Mouse (Mus musculus): Measurements from ENCODE around the gene Pmm1. TPM values are rescaled to one million over a fixed set of nuclear protein-coding genes. Genes with fewer than 3 reads are reported as not detected.

Gene Pmm1
- polyA plus RNA-seq, 1 experiment from 2014 or later, result 35.1 TPM

DNA sequence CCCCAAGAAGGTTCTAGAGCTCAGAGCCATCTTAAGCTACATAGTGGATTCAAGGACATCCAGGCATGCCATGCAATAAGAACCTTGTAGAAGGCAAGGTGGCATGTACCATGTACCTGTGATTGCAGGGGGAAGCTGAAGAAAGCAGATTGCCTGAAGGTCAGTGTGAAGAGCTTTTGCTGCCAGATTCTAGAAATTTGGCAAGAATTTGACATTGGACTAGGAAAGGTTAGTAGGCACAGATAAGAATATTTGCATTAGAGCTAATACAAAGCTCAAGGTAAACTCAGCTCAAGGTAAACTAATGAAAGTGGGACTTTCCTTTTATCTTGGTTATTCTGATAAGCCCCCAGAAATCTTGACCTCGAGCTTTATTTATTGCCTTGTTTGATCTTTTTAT lies 3.5 kb upstream of the Pmm1 start:
- H3K9me3 ChIP-seq (ENCODE audit: control insufficient read depth, low read length), result no peaks in the 10 kb centered on the region
- no peak overlapping the region for H3K9ac ChIP-seq (ENCODE audit: low read length)
- no peaks in the 10 kb centered on the region for H3K27me3 ChIP-seq (ENCODE audit: control insufficient read depth, insufficient read depth, low read length)
- H3K4me1 ChIP-seq (replicated peaks; ENCODE audit: control insufficient read depth, insufficient read depth, low read length), result no peaks in the 10 kb centered on the region
- ATAC-seq (replicated peaks; ENCODE audit: low FRiP score) (no peak), DNase-seq (ENCODE audit: low spot score) (no peak)
- no peak overlapping the region for H3K4me3 ChIP-seq (ENCODE audit: low read depth, low read length)
- no peaks in the 10 kb centered on the region for H3K36me3 ChIP-seq (ENCODE audit: control insufficient read depth, insufficient read depth, low read length)
- 70% methylated on average over 1 of the region's 1 CpGs for WGBS
- no peak overlapping the region for H3K4me2 ChIP-seq (ENCODE audit: low read depth, low read length, severe bottlenecking)
- H3K27ac ChIP-seq (ENCODE audit: low read depth, low read length), result no peak overlapping the region

DNA sequence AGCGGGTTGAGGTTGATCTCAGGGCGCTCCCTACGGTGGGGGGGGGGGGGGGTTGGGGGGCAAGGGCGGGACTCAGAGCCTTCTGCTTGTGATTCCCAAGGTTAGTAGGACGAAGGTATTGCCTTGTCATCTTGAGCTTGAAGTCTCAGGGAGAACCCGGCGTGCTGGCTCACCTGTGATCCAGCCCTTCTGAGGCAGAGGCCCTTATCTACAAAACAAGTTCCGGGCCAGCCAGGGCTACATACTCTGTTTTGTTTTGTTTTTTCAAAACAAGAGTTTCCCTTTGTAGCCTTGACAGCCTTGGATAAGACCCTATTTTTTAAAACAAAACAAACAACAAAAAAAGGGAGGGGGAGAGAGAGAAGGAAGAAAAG lies 335 bp upstream of the Pmm1 start:
- no peak for ATAC-seq (replicated peaks; ENCODE audit: low FRiP score)
- H3K9me3 ChIP-seq (ENCODE audit: control insufficient read depth, low read length), result no peaks in the 10 kb centered on the region
- H3K4me2 ChIP-seq (ENCODE audit: low read depth, low read length, severe bottlenecking), result peak overlapping the region; percentile 98; the same call in 1 of the 2 replicates
- no peaks in the 10 kb centered on the region for H3K36me3 ChIP-seq (ENCODE audit: control insufficient read depth, insufficient read depth, low read length)
- H3K27me3 ChIP-seq (ENCODE audit: control insufficient read depth, insufficient read depth, low read length), result no peaks in the 10 kb centered on the region
- no peak for DNase-seq (ENCODE audit: low spot score)
- no peak overlapping the region for H3K27ac ChIP-seq (ENCODE audit: low read depth, low read length)
- peak overlapping the region; percentile 57 for H3K4me3 ChIP-seq (ENCODE audit: low read depth, low read length)
- peak overlapping the region; percentile 33; the same call in 1 of the 2 replicates for H3K9ac ChIP-seq (ENCODE audit: low read length)
- WGBS, result 2% methylated on average over 7 of the region's 8 CpGs
- no peaks in the 10 kb centered on the region for H3K4me1 ChIP-seq (replicated peaks; ENCODE audit: control insufficient read depth, insufficient read depth, low read length)

DNA sequence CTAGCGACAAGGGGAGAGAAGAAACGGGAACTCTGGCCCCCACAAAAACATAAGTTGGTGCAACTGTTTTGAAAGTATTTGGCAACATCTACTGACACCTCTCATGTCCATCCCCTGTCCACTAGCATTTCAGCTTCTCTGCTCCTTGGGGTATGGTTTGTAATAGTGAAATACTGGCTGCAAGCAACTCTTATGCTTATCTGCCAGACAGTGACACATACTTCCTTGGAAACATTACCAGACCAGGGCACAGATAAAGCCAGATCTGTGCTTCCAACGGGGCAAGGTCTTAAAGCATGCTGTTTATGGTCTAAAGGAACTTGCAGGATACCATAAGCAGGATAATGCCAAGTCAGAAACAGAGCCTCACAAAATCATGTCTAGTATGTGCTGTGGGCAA lies 1.8 kb downstream of the Pmm1 start:
- H3K27ac ChIP-seq (ENCODE audit: low read depth, low read length), result no peak overlapping the region
- H3K36me3 ChIP-seq (ENCODE audit: control insufficient read depth, insufficient read depth, low read length), result no peaks in the 10 kb centered on the region; the same call in 1 of the 2 replicates
- H3K4me1 ChIP-seq (replicated peaks; ENCODE audit: control insufficient read depth, insufficient read depth, low read length), result no peaks in the 10 kb centered on the region
- no peak for DNase-seq (ENCODE audit: low spot score)
- H3K9ac ChIP-seq (ENCODE audit: low read length), result no peak overlapping the region
- H3K9me3 ChIP-seq (ENCODE audit: control insufficient read depth, low read length), result no peaks in the 10 kb centered on the region
- ATAC-seq (replicated peaks; ENCODE audit: low FRiP score), result no peak
- no peak overlapping the region for H3K4me3 ChIP-seq (ENCODE audit: low read depth, low read length)
- no peak overlapping the region for H3K4me2 ChIP-seq (ENCODE audit: low read depth, low read length, severe bottlenecking)
- no peaks in the 10 kb centered on the region for H3K27me3 ChIP-seq (ENCODE audit: control insufficient read depth, insufficient read depth, low read length)
- WGBS, result 93% methylated on average over 3 of the region's 3 CpGs

DNA sequence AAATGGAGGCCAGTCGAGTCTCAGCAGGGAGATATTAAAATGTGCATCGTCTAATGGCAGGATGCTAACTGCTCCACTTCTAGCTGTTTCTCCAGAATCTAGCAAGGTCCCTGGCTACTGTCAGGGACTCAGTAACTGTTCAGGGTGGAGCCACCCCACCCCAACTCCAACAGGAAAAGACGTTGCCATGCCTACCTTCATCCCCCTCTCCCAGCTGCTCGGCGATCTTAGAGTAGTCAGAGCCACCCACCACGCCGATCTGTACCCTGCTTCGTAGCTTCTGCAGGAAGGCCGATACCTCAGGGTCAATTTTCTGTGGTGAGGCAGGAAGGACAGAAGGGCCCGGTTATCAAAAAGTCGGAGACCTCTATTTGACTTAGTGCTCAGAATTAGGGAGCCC lies 3.1 kb downstream of the Pmm1 start:
- no peak for ATAC-seq (replicated peaks; ENCODE audit: low FRiP score)

DNA sequence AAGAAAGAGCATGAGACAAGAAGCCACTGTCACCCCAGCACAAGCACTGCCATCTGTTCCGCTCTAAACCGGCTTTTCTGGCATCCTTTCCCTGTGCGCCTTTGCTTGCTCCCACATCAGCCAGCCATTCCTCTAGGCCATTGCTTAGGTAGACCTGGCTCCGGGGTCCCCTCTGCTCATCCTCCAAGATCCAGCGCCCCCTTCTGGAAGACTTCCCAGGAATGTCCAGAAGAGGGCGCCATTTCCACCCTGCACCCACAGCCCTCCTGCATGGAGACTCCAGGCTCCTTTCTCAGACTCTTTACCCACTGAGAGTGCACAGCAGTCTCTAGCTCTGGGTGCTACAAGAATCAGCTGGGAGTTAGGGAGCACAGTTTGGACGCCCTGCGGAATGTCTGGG lies 4.3 kb downstream of the Pmm1 start:
- H3K9ac ChIP-seq (ENCODE audit: low read length), result no peak overlapping the region
- no peaks in the 10 kb centered on the region for H3K27me3 ChIP-seq (ENCODE audit: control insufficient read depth, insufficient read depth, low read length)
- WGBS, result 57% methylated on average over 8 of the region's 8 CpGs
- H3K27ac ChIP-seq (ENCODE audit: low read depth, low read length), result no peak overlapping the region
- no peaks in the 10 kb centered on the region for H3K9me3 ChIP-seq (ENCODE audit: control insufficient read depth, low read length)
- ATAC-seq (replicated peaks; ENCODE audit: low FRiP score) (no peak), DNase-seq (ENCODE audit: low spot score) (peak; percentile 74)
- no peak overlapping the region for H3K4me3 ChIP-seq (ENCODE audit: low read depth, low read length)
- no peak overlapping the region for H3K4me2 ChIP-seq (ENCODE audit: low read depth, low read length, severe bottlenecking)
- H3K36me3 ChIP-seq (ENCODE audit: control insufficient read depth, insufficient read depth, low read length), result no peaks in the 10 kb centered on the region; the same call in 1 of the 2 replicates
- H3K4me1 ChIP-seq (replicated peaks; ENCODE audit: control insufficient read depth, insufficient read depth, low read length), result no peaks in the 10 kb centered on the region

More for the DNA sequence above, 3.1 kb downstream of the Pmm1 start:
- DNase-seq (ENCODE audit: low spot score), result no peak
- H3K9me3 ChIP-seq (ENCODE audit: control insufficient read depth, low read length), result no peaks in the 10 kb centered on the region
- no peak overlapping the region for H3K4me3 ChIP-seq (ENCODE audit: low read depth, low read length)
- no peak overlapping the region for H3K9ac ChIP-seq (ENCODE audit: low read length)
- 90% methylated on average over 11 of the region's 11 CpGs for WGBS
- H3K4me1 ChIP-seq (replicated peaks; ENCODE audit: control insufficient read depth, insufficient read depth, low read length), result no peaks in the 10 kb centered on the region
- no peaks in the 10 kb centered on the region for H3K27me3 ChIP-seq (ENCODE audit: control insufficient read depth, insufficient read depth, low read length)
- no peaks in the 10 kb centered on the region; the same call in 1 of the 2 replicates for H3K36me3 ChIP-seq (ENCODE audit: control insufficient read depth, insufficient read depth, low read length)
- H3K4me2 ChIP-seq (ENCODE audit: low read depth, low read length, severe bottlenecking), result no peak overlapping the region
- no peak overlapping the region for H3K27ac ChIP-seq (ENCODE audit: low read depth, low read length)

DNA sequence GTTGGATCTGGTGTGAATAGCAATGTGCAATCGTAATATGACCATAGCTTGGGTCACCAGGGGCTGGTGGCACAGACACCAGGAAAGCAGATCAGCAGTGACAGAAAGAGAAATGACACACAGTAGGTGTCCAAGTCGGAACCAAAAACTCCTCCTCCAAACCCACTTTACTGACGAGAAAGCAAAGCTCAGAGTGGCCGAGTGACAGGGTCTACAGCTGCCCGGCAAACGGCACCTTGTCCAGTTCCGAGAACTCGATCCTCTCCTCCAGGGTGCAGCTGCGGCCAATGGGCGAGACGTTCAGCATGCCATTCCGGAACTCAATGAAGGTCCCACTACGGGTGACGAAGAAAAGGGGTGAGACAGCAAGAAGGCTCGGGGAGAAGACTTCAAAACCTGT lies 5.3 kb downstream of the Pmm1 start:
- 92% methylated on average over 15 of the region's 15 CpGs for WGBS
- Histone ChIP-seq H3K9ac (ENCODE audit: low read length) (no peak overlapping the region), H3K36me3 (ENCODE audit: control insufficient read depth, insufficient read depth, low read length) (no peaks in the 10 kb centered on the region; the same call in 1 of the 2 replicates), H3K4me1 (replicated peaks; ENCODE audit: control insufficient read depth, insufficient read depth, low read length) (no peaks in the 10 kb centered on the region), H3K27me3 (ENCODE audit: control insufficient read depth, insufficient read depth, low read length) (no peaks in the 10 kb centered on the region), H3K9me3 (ENCODE audit: control insufficient read depth, low read length) (no peaks in the 10 kb centered on the region), H3K4me2 (ENCODE audit: low read depth, low read length, severe bottlenecking) (no peak overlapping the region), H3K4me3 (ENCODE audit: low read depth, low read length) (no peak overlapping the region), H3K27ac (ENCODE audit: low read depth, low read length) (no peak overlapping the region)
- DNase-seq (ENCODE audit: low spot score), result peak; percentile 44
- no peak for ATAC-seq (replicated peaks; ENCODE audit: low FRiP score)

DNA sequence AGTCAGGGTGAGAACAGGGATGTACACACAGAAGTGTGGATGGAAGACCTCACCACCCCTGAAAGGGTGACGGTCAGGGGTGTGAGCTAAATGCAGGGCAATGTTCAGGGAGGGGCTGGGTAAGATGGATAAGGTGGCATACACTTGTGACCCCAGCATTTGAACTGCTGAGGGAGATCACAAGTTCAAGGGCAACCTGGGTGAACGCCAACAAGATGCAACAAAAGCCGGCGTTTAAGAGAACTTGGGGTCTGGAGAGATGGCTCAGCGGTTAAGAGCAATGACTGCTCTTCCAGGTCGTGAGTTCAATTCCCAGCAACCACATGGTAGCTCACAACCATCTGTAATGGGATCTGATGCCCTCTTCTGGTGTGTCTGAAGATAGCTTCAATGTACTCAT lies 6.0 kb downstream of the Pmm1 start:
- peak; percentile 37 for DNase-seq (ENCODE audit: low spot score)
- ATAC-seq (replicated peaks; ENCODE audit: low FRiP score), result no peak
- Histone ChIP-seq H3K36me3 (ENCODE audit: control insufficient read depth, insufficient read depth, low read length) (no peaks in the 10 kb centered on the region; the same call in 1 of the 2 replicates), H3K27ac (ENCODE audit: low read depth, low read length) (no peak overlapping the region), H3K27me3 (ENCODE audit: control insufficient read depth, insufficient read depth, low read length) (no peaks in the 10 kb centered on the region), H3K4me1 (replicated peaks; ENCODE audit: control insufficient read depth, insufficient read depth, low read length) (no peaks in the 10 kb centered on the region), H3K9ac (ENCODE audit: low read length) (no peak overlapping the region), H3K9me3 (ENCODE audit: control insufficient read depth, low read length) (no peaks in the 10 kb centered on the region), H3K4me2 (ENCODE audit: low read depth, low read length, severe bottlenecking) (no peak overlapping the region), H3K4me3 (ENCODE audit: low read depth, low read length) (no peak overlapping the region)
- 91% methylated on average over 6 of the region's 6 CpGs for WGBS

DNA sequence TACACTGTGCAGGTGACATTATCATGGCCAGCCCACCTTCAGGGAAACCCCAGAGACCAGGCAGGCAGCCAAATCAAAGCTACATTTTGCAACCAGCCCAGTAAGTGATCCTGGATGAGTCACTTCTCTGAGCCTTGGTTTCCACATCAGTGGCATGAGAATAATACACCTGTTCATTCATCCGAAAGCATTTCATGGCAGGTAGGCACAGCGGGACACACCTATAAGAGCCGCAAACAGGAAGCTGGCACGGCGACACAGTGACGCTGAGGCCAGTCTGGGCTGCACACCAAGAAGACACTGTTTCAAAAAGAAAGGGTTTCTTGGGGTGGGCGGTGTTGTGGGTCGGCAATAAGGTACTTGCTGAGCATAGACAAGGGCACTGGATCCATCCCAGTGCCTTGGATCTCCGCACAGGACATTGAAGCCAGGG lies 6.6 kb downstream of the Pmm1 start:
- H3K27ac ChIP-seq (ENCODE audit: low read depth, low read length), result no peak overlapping the region
- WGBS, result 95% methylated on average over 9 of the region's 9 CpGs
- no peak overlapping the region for H3K4me3 ChIP-seq (ENCODE audit: low read depth, low read length)
- DNase-seq (ENCODE audit: low spot score) (no peak), ATAC-seq (replicated peaks; ENCODE audit: low FRiP score) (no peak)
- H3K4me1 ChIP-seq (replicated peaks; ENCODE audit: control insufficient read depth, insufficient read depth, low read length), result no peaks in the 10 kb centered on the region
- H3K4me2 ChIP-seq (ENCODE audit: low read depth, low read length, severe bottlenecking), result no peak overlapping the region
- H3K9ac ChIP-seq (ENCODE audit: low read length), result no peak overlapping the region
- no peaks in the 10 kb centered on the region for H3K27me3 ChIP-seq (ENCODE audit: control insufficient read depth, insufficient read depth, low read length)
- no peaks in the 10 kb centered on the region for H3K9me3 ChIP-seq (ENCODE audit: control insufficient read depth, low read length)
- no peaks in the 10 kb centered on the region; the same call in 1 of the 2 replicates for H3K36me3 ChIP-seq (ENCODE audit: control insufficient read depth, insufficient read depth, low read length)

DNA sequence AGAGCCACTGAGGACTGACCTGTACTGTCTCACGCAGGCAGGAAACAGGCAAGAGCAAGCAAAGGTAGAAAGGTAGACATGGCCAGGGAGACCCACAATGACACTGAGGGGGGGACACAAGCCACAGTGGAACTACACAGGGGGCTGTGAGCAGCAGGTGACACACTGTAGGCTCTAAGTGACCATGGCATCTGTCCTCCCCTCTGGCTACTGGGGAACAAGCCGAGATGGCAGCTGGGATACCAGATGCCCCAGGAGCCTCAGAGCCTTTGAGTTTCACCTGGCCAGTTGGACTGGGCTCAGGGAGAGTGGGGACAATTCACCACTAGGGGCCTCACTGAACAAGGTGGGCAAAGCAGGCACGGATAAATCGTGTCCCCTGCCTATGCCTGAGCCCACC lies 8.4 kb downstream of the Pmm1 start:
- no peak for ATAC-seq (replicated peaks; ENCODE audit: low FRiP score)
- 91% methylated on average over 4 of the region's 4 CpGs for WGBS
- peak; percentile 42 for DNase-seq (ENCODE audit: low spot score)

More for the DNA sequence above, 8.4 kb downstream of the Pmm1 start:
- Histone ChIP-seq H3K27me3 (ENCODE audit: control insufficient read depth, insufficient read depth, low read length) (no peaks in the 10 kb centered on the region), H3K4me2 (ENCODE audit: low read depth, low read length, severe bottlenecking) (no peak overlapping the region), H3K9ac (ENCODE audit: low read length) (no peak overlapping the region; the same call in 1 of the 2 replicates), H3K4me1 (replicated peaks; ENCODE audit: control insufficient read depth, insufficient read depth, low read length) (no peaks in the 10 kb centered on the region), H3K36me3 (ENCODE audit: control insufficient read depth, insufficient read depth, low read length) (no peaks in the 10 kb centered on the region; the same call in 1 of the 2 replicates), H3K4me3 (ENCODE audit: low read depth, low read length) (no peak overlapping the region), H3K27ac (ENCODE audit: low read depth, low read length) (no peak overlapping the region), H3K9me3 (ENCODE audit: control insufficient read depth, low read length) (no peaks in the 10 kb centered on the region)

Measured in forebrain, embryonic 11.5 days (tissue).